Mouse (Mus musculus) megakaryocyte, embryonic 14.5 days (primary cell): Measurements from ENCODE around the gene Abat. TPM values are rescaled to one million over a fixed set of nuclear protein-coding genes. Genes with fewer than 3 reads are reported as not detected.

Source experiments
- H3K27me3 ChIP-seq: replicated peaks from 2 replicates; pipeline ENCODE3; 2012; ENCODE audit warnings: inconsistent platforms
- H3K36me3 ChIP-seq: replicated peaks from 2 replicates; pipeline ENCODE3; 2012; ENCODE audit warnings: low read length, inconsistent platforms, mixed read lengths
- H3K4me1 ChIP-seq: 2 replicates; pipeline ENCODE4 v1.6.1; 2012; ENCODE audit warnings: inconsistent platforms
- H3K4me3 ChIP-seq: replicated peaks from 2 replicates; pipeline ENCODE3; 2012; ENCODE audit warnings: moderate library complexity, mild to moderate bottlenecking, inconsistent platforms
- H3K9me3 ChIP-seq: 2 replicates; pipeline ENCODE4 v1.6.1; 2012; ENCODE audit warnings: inconsistent platforms
- FLI1 ChIP-seq: IDR thresholded peaks from 2 replicates; pipeline ENCODE4 v1.6.1; 2012; ENCODE audit warnings: low read length, inconsistent platforms, mixed read lengths
- GATA1 ChIP-seq: IDR thresholded peaks from 3 replicates; pipeline ENCODE4 v1.6.1; 2012; ENCODE audit warnings: mixed read lengths, low read length, inconsistent platforms, borderline replicate concordance
- polyA plus RNA-seq: library from polyadenylated mRNA; stranded (reverse); fragments of >175 nt; gene quantifications from 2 replicates; pipeline ENCODE4 v1.2.3, GENCODE M21; 2012; ENCODE audit warnings: low replicate concordance; ENCODE audit not compliant: insufficient read depth

The Abat gene
- 0.07 TPM in 1 of 2 replicates, not detected in the other for polyA plus RNA-seq

GRCm38 (mm10) chr16:8513236-8513906 is at the start of gene Abat:
Gene Abat, plus strand, starts transcription at chr16:8513429.
- Histone ChIP-seq H3K4me3 (peak within 1 kb of the TSS; percentile 83), H3K36me3 (no peaks in the 10 kb centered on the region), H3K27me3 (peaks cover 50% of the 10 kb centered on the region), H3K9me3 (peaks cover 4% of the 10 kb centered on the region; the same call in 1 of the 2 replicates), H3K4me1 (peaks cover 7% of the 10 kb centered on the region)
- TF ChIP-seq FLI1 (no peak), GATA1 (no peak)

- TF ChIP-seq GATA1 = no peak
- TF ChIP-seq FLI1 = no peak
- Histone ChIP-seq H3K4me1 (peaks cover 37% of the 10 kb centered on the region), H3K9me3 (no peaks in the 10 kb centered on the region), H3K36me3 (peaks cover 7% of the 10 kb centered on the region), H3K27me3 (no peaks in the 10 kb centered on the region), H3K4me3 (peak overlapping the region; percentile 95)
Observed at GRCm38 (mm10) chr16:8470132-8470531, 43.1 kb upstream of the Abat start.

- Histone ChIP-seq H3K36me3 (peaks cover 11% of the 10 kb centered on the region), H3K9me3 (no peaks in the 10 kb centered on the region), H3K4me3 (peak within 1 kb of the TSS; percentile 95), H3K27me3 (no peaks in the 10 kb centered on the region), H3K4me1 (peaks cover 37% of the 10 kb centered on the region)
- TF ChIP-seq GATA1 (no peak), FLI1 (no peak)
Observed at GRCm38 (mm10) chr16:8470603-8471481, 42.4 kb upstream of the Abat start, which contains the start of gene Mettl22. Gene Mettl22, plus strand, starts transcription at chr16:8470788.

- H3K36me3 ChIP-seq = peaks cover 83% of the 10 kb centered on the region
Observed at GRCm38 (mm10) chr16:8487396-8488005, 25.7 kb upstream of the Abat start.

GRCm38 (mm10) chr16:8489340-8489739 is 23.9 kb upstream of the Abat start:
- TF ChIP-seq FLI1 (no peak), GATA1 (no peak)
- no peaks in the 10 kb centered on the region for H3K9me3 ChIP-seq
- no peak overlapping the region for H3K4me3 ChIP-seq
- H3K27me3 ChIP-seq = no peaks in the 10 kb centered on the region
- H3K4me1 ChIP-seq = no peaks in the 10 kb centered on the region; the same call in 1 of the 2 replicates
- H3K36me3 ChIP-seq = peaks cover 67% of the 10 kb centered on the region

More at GRCm38 (mm10) chr16:8487396-8488005, 25.7 kb upstream of the Abat start:
- H3K4me3 ChIP-seq = no peak overlapping the region
- no peaks in the 10 kb centered on the region for H3K9me3 ChIP-seq
- no peak for TF ChIP-seq FLI1
- no peak for TF ChIP-seq GATA1
- no peaks in the 10 kb centered on the region for H3K27me3 ChIP-seq
- H3K4me1 ChIP-seq = no peaks in the 10 kb centered on the region; the same call in 1 of the 2 replicates

- Histone ChIP-seq H3K36me3 (peaks cover 42% of the 10 kb centered on the region), H3K4me1 (no peaks in the 10 kb centered on the region; the same call in 1 of the 2 replicates), H3K27me3 (peaks cover 8% of the 10 kb centered on the region), H3K4me3 (no peak overlapping the region), H3K9me3 (no peaks in the 10 kb centered on the region)
- TF ChIP-seq FLI1 (no peak), GATA1 (no peak)
Observed at GRCm38 (mm10) chr16:8491743-8492490, 21.3 kb upstream of the Abat start.

- Histone ChIP-seq H3K4me3 (no peak overlapping the region), H3K9me3 (no peaks in the 10 kb centered on the region), H3K27me3 (peaks cover 16% of the 10 kb centered on the region), H3K4me1 (no peaks in the 10 kb centered on the region), H3K36me3 (peaks cover 20% of the 10 kb centered on the region)
- TF ChIP-seq FLI1 = no peak
- no peak for TF ChIP-seq GATA1
Observed at GRCm38 (mm10) chr16:8494268-8494667, 19.0 kb upstream of the Abat start.

GRCm38 (mm10) chr16:8496967-8497366 is 16.3 kb upstream of the Abat start:
- H3K9me3 ChIP-seq = peaks cover 12% of the 10 kb centered on the region

GRCm38 (mm10) chr16:8504271-8504670 is 9.0 kb upstream of the Abat start:
- peaks cover 20% of the 10 kb centered on the region for H3K9me3 ChIP-seq

More at GRCm38 (mm10) chr16:8496967-8497366, 16.3 kb upstream of the Abat start:
- TF ChIP-seq FLI1 (no peak), GATA1 (no peak)
- no peak overlapping the region for H3K4me3 ChIP-seq
- H3K4me1 ChIP-seq = no peaks in the 10 kb centered on the region
- H3K36me3 ChIP-seq = no peaks in the 10 kb centered on the region
- H3K27me3 ChIP-seq = peaks cover 19% of the 10 kb centered on the region

More at GRCm38 (mm10) chr16:8504271-8504670, 9.0 kb upstream of the Abat start:
- Histone ChIP-seq H3K4me3 (no peak overlapping the region), H3K27me3 (peaks cover 8% of the 10 kb centered on the region), H3K4me1 (no peaks in the 10 kb centered on the region), H3K36me3 (no peaks in the 10 kb centered on the region)
- TF ChIP-seq FLI1 (no peak), GATA1 (no peak)
